Mouse (Mus musculus) kidney, adult 2 months (tissue): ENCODE data around the gene Dab1. TPM values are rescaled to one million over a fixed set of nuclear protein-coding genes. Genes with fewer than 3 reads are reported as not detected.

Experiments used
- DNase-seq: peaks from one replicate; pipeline ENCODE4 v3.0.0; 2021
- H3K27ac ChIP-seq: fragments of 200-500 bp; 2 replicates; pipeline ENCODE4 v1.5.1; 2012; ENCODE audit warnings: low read depth, low read length, control low read depth, inconsistent platforms; ENCODE audit not compliant: insufficient read depth
- H3K27me3 ChIP-seq: fragments of 200-500 bp; replicated peaks from 2 replicates; pipeline ENCODE4 v1.6.1; 2012; ENCODE audit warnings: mild to moderate bottlenecking, moderate library complexity, low read length, inconsistent platforms; ENCODE audit not compliant: control insufficient read depth, insufficient read depth
- H3K36me3 ChIP-seq: fragments of 200-500 bp; 2 replicates; pipeline ENCODE4 v1.6.1; 2012; ENCODE audit warnings: mild to moderate bottlenecking, moderate library complexity, low read length, inconsistent platforms; ENCODE audit not compliant: control insufficient read depth, insufficient read depth
- H3K4me1 ChIP-seq: fragments of 200-500 bp; 2 replicates; pipeline ENCODE4 v1.6.1; 2011; ENCODE audit warnings: low read length; ENCODE audit not compliant: control insufficient read depth, insufficient read depth
- H3K4me3 ChIP-seq: fragments of 200-500 bp; 2 replicates; pipeline ENCODE4 v1.5.1; 2011; ENCODE audit warnings: mild to moderate bottlenecking, low read depth, low read length, control low read depth; ENCODE audit not compliant: insufficient read depth
- CTCF ChIP-seq: fragments of 200-500 bp; conservative IDR thresholded peaks from 2 replicates; pipeline ENCODE4 v1.5.1; 2011; ENCODE audit warnings: low read depth, mild to moderate bottlenecking, control low read depth, low read length, moderate library complexity, mixed read lengths; ENCODE audit not compliant: insufficient read depth, insufficient read length
- POLR2A ChIP-seq: fragments of 200-500 bp; IDR thresholded peaks from one replicate; pipeline ENCODE4 v1.6.1; 2011; ENCODE audit warnings: low read depth, low read length, control low read depth
- WGBS: fragments of 180-500 bp; shearing (Covaris S2); methylation state at CpG from one replicate; pipeline ENCODE4 v1.1.7; 2018; 5-methylcytosine and 5-hydroxymethylcytosine counted together
- polyA plus RNA-seq: library from polyadenylated mRNA; depleted of rRNA; stranded (reverse); fragments of >200 nt; gene quantifications from 2 replicates; pipeline ENCODE4 v1.2.3, GENCODE M21; 2012

Gene Dab1
- polyA plus RNA-seq, 1 experiment = 3.3 TPM

GRCm38 (mm10) chr4:104384704-104385103 is 765.5 kb downstream of the Dab1 start:
- Histone ChIP-seq H3K4me3 (no peak overlapping the region), H3K4me1 (peaks cover 7% of the 10 kb centered on the region; the same call in 1 of the 2 replicates), H3K36me3 (no peaks in the 10 kb centered on the region), H3K27ac (no peak overlapping the region), H3K27me3 (no peaks in the 10 kb centered on the region)
- DNase-seq = peak; percentile 15
- 33% methylated on average over 7 of the region's 7 CpGs for WGBS
- TF ChIP-seq CTCF (no peak), POLR2A (no peak)

- peak; percentile 88 for DNase-seq
- TF ChIP-seq CTCF (no peak), POLR2A (no peak)
- H3K4me3 ChIP-seq = no peak overlapping the region
- no peak overlapping the region for H3K27ac ChIP-seq
- H3K36me3 ChIP-seq = no peaks in the 10 kb centered on the region
- no peaks in the 10 kb centered on the region for H3K27me3 ChIP-seq
- H3K4me1 ChIP-seq = peaks cover 7% of the 10 kb centered on the region; the same call in 1 of the 2 replicates
- WGBS = 18% methylated on average over 5 of the region's 5 CpGs
These were observed 766.1 kb downstream of the Dab1 start for GRCm38 (mm10) chr4:104385272-104385671.

GRCm38 (mm10) chr4:104395515-104395914 is 776.4 kb downstream of the Dab1 start:
- Histone ChIP-seq H3K36me3 (no peaks in the 10 kb centered on the region), H3K4me1 (no peaks in the 10 kb centered on the region), H3K27me3 (no peaks in the 10 kb centered on the region), H3K4me3 (no peak overlapping the region), H3K27ac (no peak overlapping the region)
- WGBS = 93% methylated on average over 3 of the region's 3 CpGs
- DNase-seq = no peak
- TF ChIP-seq POLR2A (no peak), CTCF (no peak)

GRCm38 (mm10) chr4:104396095-104396494 is 776.9 kb downstream of the Dab1 start:
- no peak for TF ChIP-seq POLR2A
- no peak; the same call in 1 of the 2 replicates for TF ChIP-seq CTCF
- Histone ChIP-seq H3K27me3 (no peaks in the 10 kb centered on the region), H3K4me1 (no peaks in the 10 kb centered on the region), H3K36me3 (no peaks in the 10 kb centered on the region), H3K4me3 (no peak overlapping the region), H3K27ac (no peak overlapping the region)
- 80% methylated on average over 5 of the region's 5 CpGs for WGBS
- peak; percentile 7 for DNase-seq

GRCm38 (mm10) chr4:104399106-104399730 is 780.1 kb downstream of the Dab1 start:
- no peaks in the 10 kb centered on the region for H3K27me3 ChIP-seq
- H3K4me1 ChIP-seq = no peaks in the 10 kb centered on the region
- DNase-seq = no peak
- no peak for TF ChIP-seq CTCF
- no peak for TF ChIP-seq POLR2A
- no peak overlapping the region for H3K27ac ChIP-seq
- 49% methylated on average over 9 of the region's 9 CpGs for WGBS
- H3K36me3 ChIP-seq = no peaks in the 10 kb centered on the region
- no peak overlapping the region for H3K4me3 ChIP-seq

- DNase-seq = no peak
- H3K36me3 ChIP-seq = no peaks in the 10 kb centered on the region
- no peaks in the 10 kb centered on the region for H3K27me3 ChIP-seq
- H3K4me3 ChIP-seq = no peak overlapping the region
- 91% methylated on average over 5 of the region's 5 CpGs for WGBS
- no peak overlapping the region for H3K27ac ChIP-seq
- TF ChIP-seq CTCF (no peak), POLR2A (no peak)
- H3K4me1 ChIP-seq = no peaks in the 10 kb centered on the region
These were observed 784.9 kb downstream of the Dab1 start for GRCm38 (mm10) chr4:104404099-104404498.

- Histone ChIP-seq H3K4me1 (no peaks in the 10 kb centered on the region; the same call in 1 of the 2 replicates), H3K36me3 (no peaks in the 10 kb centered on the region), H3K27me3 (no peaks in the 10 kb centered on the region), H3K4me3 (no peak overlapping the region), H3K27ac (no peak overlapping the region)
- TF ChIP-seq CTCF (no peak), POLR2A (no peak)
- WGBS = 79% methylated on average over 6 of the region's 6 CpGs
- no peak for DNase-seq
These were observed 791.8 kb downstream of the Dab1 start for GRCm38 (mm10) chr4:104410922-104411321.
